Mouse (Mus musculus) cerebellum, adult (tissue): ENCODE measurements around the gene 1500009C09Rik.

Experiments used
- ATAC-seq: cut with Nextera tagmentation; 2 replicates; pipeline ENCODE4 v1.9.2; 2017; ENCODE audit warnings: mild to moderate bottlenecking, moderate library complexity, mixed read lengths; ENCODE audit not compliant: insufficient number of reproducible peaks, low FRiP score, low TSS enrichment

Gene 1500009C09Rik

GRCm38 (mm10) chr15:82252097-82252496, at the start of gene 1500009C09Rik:
1500009C09Rik (plus strand) TSS chr15:82252397.
- no peak for ATAC-seq

GRCm38 (mm10) chr15:82203090-82203489, 49.1 kb upstream of the 1500009C09Rik start:
- no peak for ATAC-seq

GRCm38 (mm10) chr15:82203611-82204351, 48.4 kb upstream of the 1500009C09Rik start:
- ATAC-seq, result 0 out of 2 replicates have a peak, but pooled peaks have one; percentile 28

GRCm38 (mm10) chr15:82204680-82205371, 47.4 kb upstream of the 1500009C09Rik start:
- ATAC-seq, result no peak

GRCm38 (mm10) chr15:82206365-82207104, 45.7 kb upstream of the 1500009C09Rik start:
- peak; percentile 59 for ATAC-seq

GRCm38 (mm10) chr15:82207105-82207459, 45.1 kb upstream of the 1500009C09Rik start:
- ATAC-seq, result no peak

- no peak for ATAC-seq
Observed at GRCm38 (mm10) chr15:82207504-82208219, 44.5 kb upstream of the 1500009C09Rik start.

GRCm38 (mm10) chr15:82208307-82208706, 43.9 kb upstream of the 1500009C09Rik start:
- no peak for ATAC-seq

GRCm38 (mm10) chr15:82209295-82210050, 42.7 kb upstream of the 1500009C09Rik start:
- no peak for ATAC-seq

GRCm38 (mm10) chr15:82210801-82211200, 41.4 kb upstream of the 1500009C09Rik start:
- no peak for ATAC-seq

GRCm38 (mm10) chr15:82211281-82211680, 40.9 kb upstream of the 1500009C09Rik start:
- no peak for ATAC-seq

- peak; percentile 37; the same call in 1 of the 2 replicates for ATAC-seq
Observed at GRCm38 (mm10) chr15:82211911-82212751, 40.1 kb upstream of the 1500009C09Rik start.

- ATAC-seq, result 0 out of 2 replicates have a peak, but pooled peaks have one; percentile 9
Observed at GRCm38 (mm10) chr15:82212752-82213063, 39.5 kb upstream of the 1500009C09Rik start, which contains the start of gene Shisa8. Shisa8 (minus strand) TSS chr15:82212815.

- ATAC-seq, result no peak
Observed at GRCm38 (mm10) chr15:82213222-82213621, 39.0 kb upstream of the 1500009C09Rik start.

- 0 out of 2 replicates have a peak, but pooled peaks have one; percentile 11 for ATAC-seq
Observed at GRCm38 (mm10) chr15:82215332-82216046, 36.7 kb upstream of the 1500009C09Rik start.

- ATAC-seq, result no peak
Observed at GRCm38 (mm10) chr15:82216142-82216827, 35.9 kb upstream of the 1500009C09Rik start.

- ATAC-seq, result no peak
Observed at GRCm38 (mm10) chr15:82217039-82217438, 35.2 kb upstream of the 1500009C09Rik start.
